ENCODE assay signal across 21 mouse cellular contexts in the genomic region with DNA sequence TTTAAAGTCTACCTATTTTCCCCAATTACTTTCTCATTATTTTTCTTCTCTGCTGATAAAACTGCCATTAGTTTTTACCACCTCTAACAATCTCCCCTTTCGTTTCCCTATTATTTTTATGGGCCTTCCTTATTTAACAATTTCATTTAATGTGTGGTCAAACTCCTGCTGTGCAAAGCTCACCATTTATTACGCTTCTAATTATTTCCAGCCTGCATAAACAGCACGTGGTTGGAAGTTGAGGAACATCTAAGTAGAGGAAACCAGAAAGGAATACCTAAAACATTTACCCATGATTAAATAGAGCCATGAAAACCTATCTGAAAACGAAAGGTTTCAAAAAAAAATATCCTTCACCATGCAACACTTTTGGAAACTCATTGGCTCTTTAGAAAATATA.
DNase-seq lines count a peak whose midpoint lies in the region; ATAC-seq and TF ChIP-seq lines count a peak whose summit lies in the region.
"Had no signal": no experiment of that assay in that cellular context is flagged by ENCODE, and none has a peak within 500 bp of the region (broad histone marks: within the 10 kb centered on the region; RNA-seq: fewer than 3 reads in every experiment).

No protein-coding gene starts in this region.

- H3K9me3 ChIP-seq in embryonic facial prominence, embryonic 11.5 days (replicated peaks; ENCODE audit: control insufficient read depth, low read length), result no peaks in the 10 kb centered on the region
- no peaks in the 10 kb centered on the region for H3K9me3 ChIP-seq in embryonic facial prominence, embryonic 10.5 days
- H3K9me3 ChIP-seq in limb, embryonic 13.5 days, result no peaks in the 10 kb centered on the region
- H3K9me3 ChIP-seq: embryonic facial prominence, embryonic 13.5 days; forebrain, embryonic 12.5 days; heart, embryonic 12.5 days; hindbrain, embryonic 10.5 days had no signal

- WGBS in embryonic facial prominence, embryonic 11.5 days, result 42% methylated on average over 4 of the region's 4 CpGs
- WGBS in embryonic facial prominence, embryonic 10.5 days, result 52% methylated on average over 4 of the region's 4 CpGs
- WGBS in limb, embryonic 13.5 days, result 10% methylated on average over 4 of the region's 4 CpGs
- 50% methylated on average over 4 of the region's 4 CpGs for WGBS in kidney, adult 2 months

- no peak for TF ChIP-seq CTCF in layer of hippocampus, adult 2 months (conservative IDR thresholded peaks at IDR 0.05)
- no peak for TF ChIP-seq CTCF in kidney, adult 2 months (conservative IDR thresholded peaks at IDR 0.05; ENCODE audit: insufficient read depth, insufficient read length, low read depth, low read length)

- H3K4me2 ChIP-seq in embryonic facial prominence, embryonic 11.5 days (ENCODE audit: low read depth, low read length), result no peak overlapping the region
- no peak overlapping the region for H3K4me2 ChIP-seq in limb, embryonic 13.5 days (replicated peaks)
- H3K4me2 ChIP-seq: embryonic facial prominence, embryonic 13.5 days; forebrain, embryonic 12.5 days; heart, embryonic 12.5 days; hindbrain, embryonic 14.5 days had no signal

- no peak for TF ChIP-seq POLR2A in kidney, adult 2 months (IDR thresholded peaks at IDR 0.05; ENCODE audit: low read depth, low read length)

- H3K27me3 ChIP-seq in embryonic facial prominence, embryonic 11.5 days (ENCODE audit: control insufficient read depth, insufficient read depth, low read length), result no peaks in the 10 kb centered on the region
- no peaks in the 10 kb centered on the region for H3K27me3 ChIP-seq in embryonic facial prominence, embryonic 10.5 days (replicated peaks; ENCODE audit: low read depth, poor library complexity, severe bottlenecking)
- no peaks in the 10 kb centered on the region for H3K27me3 ChIP-seq in limb, embryonic 13.5 days
- no peaks in the 10 kb centered on the region for H3K27me3 ChIP-seq in kidney, adult 2 months (replicated peaks; ENCODE audit: control insufficient read depth, insufficient read depth, low read length)
- H3K27me3 ChIP-seq: CH12.LX; embryonic facial prominence, embryonic 13.5 days; forebrain, embryonic 12.5 days; heart, embryonic 12.5 days; Patski had no signal

- no peaks in the 10 kb centered on the region for H3K36me3 ChIP-seq in embryonic facial prominence, embryonic 11.5 days (replicated peaks; ENCODE audit: control insufficient read depth, insufficient read depth, low read depth, low read length)
- H3K36me3 ChIP-seq in embryonic facial prominence, embryonic 10.5 days (replicated peaks), result no peaks in the 10 kb centered on the region
- H3K36me3 ChIP-seq in limb, embryonic 13.5 days, result no peaks in the 10 kb centered on the region
- H3K36me3 ChIP-seq in kidney, adult 2 months (ENCODE audit: control insufficient read depth, insufficient read depth, low read length), result no peaks in the 10 kb centered on the region
- H3K36me3 ChIP-seq: embryonic facial prominence, embryonic 13.5 days; forebrain, embryonic 12.5 days; heart, embryonic 12.5 days; hindbrain, embryonic 10.5 days had no signal

- no peaks in the 10 kb centered on the region for H3K4me1 ChIP-seq in embryonic facial prominence, embryonic 11.5 days (ENCODE audit: control insufficient read depth, insufficient read depth, low read length)
- H3K4me1 ChIP-seq in embryonic facial prominence, embryonic 10.5 days, result no peaks in the 10 kb centered on the region
- no peaks in the 10 kb centered on the region for H3K4me1 ChIP-seq in limb, embryonic 13.5 days
- H3K4me1 ChIP-seq in kidney, adult 2 months (ENCODE audit: control insufficient read depth, insufficient read depth, low read length), result no peaks in the 10 kb centered on the region
- H3K4me1 ChIP-seq: embryonic facial prominence, embryonic 13.5 days; forebrain, embryonic 12.5 days; heart, embryonic 12.5 days; hindbrain, embryonic 10.5 days had no signal

- no peak for ATAC-seq in embryonic facial prominence, embryonic 11.5 days (replicated peaks; ENCODE audit: insufficient number of reproducible peaks, low FRiP score, low TSS enrichment, low read depth)
- peak; percentile 72; the same call in 1 of the 2 replicates for ATAC-seq in limb, embryonic 13.5 days (ENCODE audit: low FRiP score, low read depth)
- ATAC-seq: activated CD4-positive, CD25-positive, alpha-beta regulatory T cell, adult 4 months; forebrain, embryonic 16.5 days; intestine, embryonic 16.5 days; Patski had no signal

- no peak overlapping the region for H3K4me3 ChIP-seq in embryonic facial prominence, embryonic 11.5 days (ENCODE audit: low read depth, low read length)
- no peak overlapping the region for H3K4me3 ChIP-seq in embryonic facial prominence, embryonic 10.5 days
- H3K4me3 ChIP-seq in limb, embryonic 13.5 days, result no peak overlapping the region
- no peak overlapping the region for H3K4me3 ChIP-seq in layer of hippocampus, adult 2 months
- H3K4me3 ChIP-seq in kidney, adult 2 months (ENCODE audit: insufficient read depth, low read depth, low read length), result no peak overlapping the region
- H3K4me3 ChIP-seq: embryonic facial prominence, embryonic 13.5 days; forebrain, embryonic 12.5 days; heart, embryonic 12.5 days; hindbrain, embryonic 10.5 days had no signal

- DNase-seq in embryonic facial prominence, embryonic 11.5 days (ENCODE audit: low spot score), result peak; percentile 18
- no peak for DNase-seq in embryonic facial prominence, embryonic 10.5 days (ENCODE audit: low spot score)
- DNase-seq in embryo, embryonic 11.5 days (ENCODE audit: low read depth, low spot score), result peak; percentile 13
- DNase-seq in layer of hippocampus, adult 2 months (ENCODE audit: low spot score in 2 of 2), result no peak
- no peak for DNase-seq in kidney, adult 2 months
- DNase-seq: adrenal gland, postnatal 36 days; cerebellum, adult 11 months; cerebellum, adult 8-10 months; cerebellum, postnatal 36 days; gastrocnemius, postnatal 14 days had no signal

- H3K9ac ChIP-seq in embryonic facial prominence, embryonic 11.5 days (replicated peaks; ENCODE audit: low read length), result no peak overlapping the region
- H3K9ac ChIP-seq in limb, embryonic 13.5 days, result no peak overlapping the region
- H3K9ac ChIP-seq: embryonic facial prominence, embryonic 13.5 days; forebrain, embryonic 12.5 days; heart, embryonic 12.5 days; hindbrain, embryonic 14.5 days had no signal

- no peak overlapping the region for H3K27ac ChIP-seq in embryonic facial prominence, embryonic 11.5 days (replicated peaks; ENCODE audit: low read depth, low read length)
- no peak overlapping the region for H3K27ac ChIP-seq in embryonic facial prominence, embryonic 10.5 days (replicated peaks)
- H3K27ac ChIP-seq in limb, embryonic 13.5 days, result no peak overlapping the region
- H3K27ac ChIP-seq in layer of hippocampus, adult 2 months, result no peak overlapping the region
- H3K27ac ChIP-seq in kidney, adult 2 months (ENCODE audit: insufficient read depth, low read depth, low read length), result no peak overlapping the region
- H3K27ac ChIP-seq: embryonic facial prominence, embryonic 13.5 days; forebrain, embryonic 12.5 days; hindbrain, embryonic 10.5 days; hindbrain, embryonic 14.5 days had no signal

Comparison
In these comparisons a context has a peak if more than half of its experiments do, and no peak if none do; other contexts are left out.
1. DNase-seq: peak in embryonic facial prominence, embryonic 11.5 days (single experiment) and embryo, embryonic 11.5 days (single experiment); none in embryonic facial prominence, embryonic 10.5 days (single experiment), layer of hippocampus, adult 2 months (0 of 2) and kidney, adult 2 months (single experiment).